Mouse (Mus musculus): Measurements from ENCODE around the gene Ccdc40. TPM values are rescaled to one million over a fixed set of nuclear protein-coding genes. Genes with fewer than 3 reads are reported as not detected.
"Not testable (repeated sequence)": the region's sequence is repeated elsewhere in the genome, so short reads cannot be mapped to it uniquely, and the experiment has no call there.

Gene Ccdc40
- polyA plus RNA-seq, 1 experiment from 2014 or later: 5.1 TPM

- peaks cover 9% of the 10 kb centered on the region; the same call in 1 of the 2 replicates for H3K36me3 ChIP-seq (ENCODE audit: insufficient read depth, low read length)
- peak overlapping the region; percentile 60 for H3K4me3 ChIP-seq (ENCODE audit: low read length)
- no peaks in the 10 kb centered on the region for H3K27me3 ChIP-seq (ENCODE audit: insufficient read depth, low read length)
- H3K9me3 ChIP-seq (ENCODE audit: low read length): no peaks in the 10 kb centered on the region
- peak; percentile 3; the same call in 1 of the 2 replicates for ATAC-seq (ENCODE audit: low FRiP score, low TSS enrichment)
- WGBS: 75% methylated on average over 16 of the region's 16 CpGs
- peaks cover 13% of the 10 kb centered on the region for H3K4me1 ChIP-seq (ENCODE audit: insufficient read depth, low read length)
- H3K4me2 ChIP-seq (replicated peaks; ENCODE audit: low read depth, low read length): peak overlapping the region; percentile 96
- H3K27ac ChIP-seq (ENCODE audit: low read length): peak overlapping the region; percentile 13; the same call in 1 of the 2 replicates
- peak overlapping the region; percentile 74 for H3K9ac ChIP-seq (replicated peaks; ENCODE audit: low read length)
These were observed 40.3 kb downstream of the Ccdc40 start for GRCm38 (mm10) chr11:119268557-119269195.

- 71% methylated on average over 3 of the region's 3 CpGs for WGBS
- peaks cover 28% of the 10 kb centered on the region; the same call in 1 of the 2 replicates for H3K36me3 ChIP-seq (ENCODE audit: insufficient read depth, low read length)
- not testable (repeated sequence) for ATAC-seq (ENCODE audit: low FRiP score, low TSS enrichment); H3K27ac ChIP-seq (ENCODE audit: low read length); H3K9ac ChIP-seq (replicated peaks; ENCODE audit: low read length); H3K4me2 ChIP-seq (replicated peaks; ENCODE audit: low read depth, low read length); H3K4me3 ChIP-seq (ENCODE audit: low read length); H3K9me3 ChIP-seq (ENCODE audit: low read length); H3K4me1 ChIP-seq (ENCODE audit: insufficient read depth, low read length); H3K27me3 ChIP-seq (ENCODE audit: insufficient read depth, low read length)
These were observed 44.1 kb downstream of the Ccdc40 start for GRCm38 (mm10) chr11:119272492-119272891.

- no peak overlapping the region for H3K27ac ChIP-seq (ENCODE audit: low read length)
- H3K4me2 ChIP-seq (replicated peaks; ENCODE audit: low read depth, low read length): no peak overlapping the region
- H3K9me3 ChIP-seq (ENCODE audit: low read length): no peaks in the 10 kb centered on the region
- no peaks in the 10 kb centered on the region for H3K27me3 ChIP-seq (ENCODE audit: insufficient read depth, low read length)
- H3K4me3 ChIP-seq (ENCODE audit: low read length): no peak overlapping the region
- peaks cover 28% of the 10 kb centered on the region; the same call in 1 of the 2 replicates for H3K36me3 ChIP-seq (ENCODE audit: insufficient read depth, low read length)
- H3K9ac ChIP-seq (replicated peaks; ENCODE audit: low read length): no peak overlapping the region
- no peak for ATAC-seq (ENCODE audit: low FRiP score, low TSS enrichment)
- 87% methylated on average over 8 of the region's 8 CpGs for WGBS
- peaks cover 4% of the 10 kb centered on the region for H3K4me1 ChIP-seq (ENCODE audit: insufficient read depth, low read length)
These were observed 45.0 kb downstream of the Ccdc40 start for GRCm38 (mm10) chr11:119273186-119273930.

- Histone ChIP-seq H3K4me2 (replicated peaks; ENCODE audit: low read depth, low read length) (no peak overlapping the region), H3K9me3 (ENCODE audit: low read length) (no peaks in the 10 kb centered on the region), H3K4me3 (ENCODE audit: low read length) (no peak overlapping the region), H3K4me1 (ENCODE audit: insufficient read depth, low read length) (no peaks in the 10 kb centered on the region), H3K9ac (replicated peaks; ENCODE audit: low read length) (no peak overlapping the region), H3K27ac (ENCODE audit: low read length) (no peak overlapping the region), H3K36me3 (ENCODE audit: insufficient read depth, low read length) (peaks cover 19% of the 10 kb centered on the region; the same call in 1 of the 2 replicates), H3K27me3 (ENCODE audit: insufficient read depth, low read length) (no peaks in the 10 kb centered on the region)
- 83% methylated on average over 15 of the region's 15 CpGs for WGBS
- no peak for ATAC-seq (ENCODE audit: low FRiP score, low TSS enrichment)
These were observed 52.7 kb downstream of the Ccdc40 start for GRCm38 (mm10) chr11:119281030-119281429.

DNA sequence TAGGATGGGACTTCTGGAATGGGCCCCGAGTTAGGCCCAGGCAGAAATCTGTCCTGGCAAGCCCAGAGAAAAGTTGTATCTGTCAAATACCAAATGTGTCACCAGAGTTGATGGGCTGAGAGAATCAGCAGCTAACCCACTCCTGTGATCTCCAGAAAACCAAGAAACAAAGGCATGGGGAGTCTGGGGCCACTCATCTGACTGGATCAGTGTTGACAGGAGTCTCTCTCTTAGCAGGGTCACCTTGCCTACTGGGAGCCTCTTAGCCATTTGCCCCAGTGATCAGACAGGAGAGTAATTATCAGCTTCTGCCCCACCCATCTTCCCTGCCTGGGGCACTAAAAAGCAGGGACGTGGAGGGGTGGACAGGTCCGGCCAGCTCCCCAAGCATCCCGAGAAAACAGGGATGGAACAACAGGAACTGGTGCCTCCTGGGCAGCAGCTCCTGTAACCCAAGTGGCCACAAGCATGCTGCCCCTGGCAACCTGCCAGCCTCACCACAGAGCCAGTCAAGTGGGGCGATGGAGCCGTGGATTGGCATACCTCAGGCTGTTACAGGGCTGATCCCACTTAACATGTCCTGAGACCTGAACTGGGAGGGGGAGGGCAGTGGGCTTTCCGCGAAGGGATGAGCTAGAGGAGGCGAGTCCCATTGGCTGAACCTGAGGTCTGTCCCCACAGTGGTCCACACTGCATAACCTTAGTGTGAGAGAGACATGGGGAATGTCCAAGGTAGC is 57.6 kb downstream of the Ccdc40 start:
- no peak for ATAC-seq (ENCODE audit: low FRiP score, low TSS enrichment)
- Histone ChIP-seq H3K9ac (replicated peaks; ENCODE audit: low read length) (0 out of 2 replicates have a peak overlapping the region, but pooled peaks have one; percentile 16), H3K36me3 (ENCODE audit: insufficient read depth, low read length) (peaks cover 63% of the 10 kb centered on the region), H3K4me1 (ENCODE audit: insufficient read depth, low read length) (no peaks in the 10 kb centered on the region), H3K9me3 (ENCODE audit: low read length) (no peaks in the 10 kb centered on the region), H3K4me3 (ENCODE audit: low read length) (no peak overlapping the region), H3K4me2 (replicated peaks; ENCODE audit: low read depth, low read length) (no peak overlapping the region), H3K27ac (ENCODE audit: low read length) (no peak overlapping the region), H3K27me3 (ENCODE audit: insufficient read depth, low read length) (no peaks in the 10 kb centered on the region)
- WGBS: 55% methylated on average over 9 of the region's 9 CpGs

DNA sequence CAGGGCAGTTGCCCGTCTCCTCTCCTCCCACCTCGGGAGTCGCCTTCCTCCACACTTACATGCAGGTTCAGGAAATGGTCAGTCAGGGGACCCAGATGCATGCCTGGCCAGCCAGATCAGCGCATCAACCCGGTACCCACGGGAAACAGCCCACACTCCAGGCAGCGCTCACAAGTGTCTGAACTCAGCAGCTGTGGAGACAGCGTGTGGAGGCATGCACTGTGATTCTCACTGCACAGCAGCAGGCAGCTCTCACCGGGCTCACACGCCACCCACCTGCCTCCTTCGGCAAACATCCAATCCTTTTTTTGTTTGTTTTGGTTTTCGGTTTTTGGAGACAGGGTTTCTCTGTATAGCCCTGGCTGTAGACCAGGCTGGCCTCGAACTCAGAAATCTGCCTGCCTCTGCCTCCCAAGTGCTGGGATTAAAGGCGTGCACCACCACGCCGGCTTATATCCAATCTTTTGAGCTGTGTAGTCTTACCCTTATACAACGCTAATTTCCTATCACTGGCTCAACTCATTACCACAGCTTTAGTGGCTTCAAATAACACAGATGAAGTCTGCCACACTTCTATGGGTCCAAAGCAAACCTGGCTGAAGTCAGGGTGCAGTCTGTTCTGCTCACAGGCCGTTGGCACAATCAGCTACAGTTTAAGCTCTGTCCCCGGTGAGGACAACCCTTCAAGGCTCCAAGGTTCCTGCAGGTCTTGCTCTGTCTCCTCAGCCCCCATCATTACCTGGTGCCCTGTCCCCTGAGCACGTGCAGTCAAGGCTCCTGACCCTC is 59.0 kb downstream of the Ccdc40 start:
- no peak overlapping the region for H3K4me3 ChIP-seq (ENCODE audit: low read length)
- no peaks in the 10 kb centered on the region for H3K4me1 ChIP-seq (ENCODE audit: insufficient read depth, low read length)
- H3K9ac ChIP-seq (replicated peaks; ENCODE audit: low read length): no peak overlapping the region
- no peak for ATAC-seq (ENCODE audit: low FRiP score, low TSS enrichment)
- WGBS: 84% methylated on average over 20 of the region's 20 CpGs
- H3K9me3 ChIP-seq (ENCODE audit: low read length): no peaks in the 10 kb centered on the region
- H3K36me3 ChIP-seq (ENCODE audit: insufficient read depth, low read length): peaks cover 76% of the 10 kb centered on the region
- H3K4me2 ChIP-seq (replicated peaks; ENCODE audit: low read depth, low read length): no peak overlapping the region
- H3K27me3 ChIP-seq (ENCODE audit: insufficient read depth, low read length): no peaks in the 10 kb centered on the region
- H3K27ac ChIP-seq (ENCODE audit: low read length): no peak overlapping the region

- not testable (repeated sequence) for H3K9ac ChIP-seq (replicated peaks; ENCODE audit: low read length); H3K27ac ChIP-seq (ENCODE audit: low read length); H3K4me2 ChIP-seq (replicated peaks; ENCODE audit: low read depth, low read length); H3K27me3 ChIP-seq (ENCODE audit: insufficient read depth, low read length); ATAC-seq (ENCODE audit: low FRiP score, low TSS enrichment); H3K4me1 ChIP-seq (ENCODE audit: insufficient read depth, low read length); H3K4me3 ChIP-seq (ENCODE audit: low read length); H3K9me3 ChIP-seq (ENCODE audit: low read length)
- 90% methylated on average over 8 of the region's 8 CpGs for whole genome bisulfite sequencing
- H3K36me3 ChIP-seq (ENCODE audit: insufficient read depth, low read length): peaks cover 93% of the 10 kb centered on the region
These were observed 64.5 kb downstream of the Ccdc40 start for GRCm38 (mm10) chr11:119292861-119293260.

DNA sequence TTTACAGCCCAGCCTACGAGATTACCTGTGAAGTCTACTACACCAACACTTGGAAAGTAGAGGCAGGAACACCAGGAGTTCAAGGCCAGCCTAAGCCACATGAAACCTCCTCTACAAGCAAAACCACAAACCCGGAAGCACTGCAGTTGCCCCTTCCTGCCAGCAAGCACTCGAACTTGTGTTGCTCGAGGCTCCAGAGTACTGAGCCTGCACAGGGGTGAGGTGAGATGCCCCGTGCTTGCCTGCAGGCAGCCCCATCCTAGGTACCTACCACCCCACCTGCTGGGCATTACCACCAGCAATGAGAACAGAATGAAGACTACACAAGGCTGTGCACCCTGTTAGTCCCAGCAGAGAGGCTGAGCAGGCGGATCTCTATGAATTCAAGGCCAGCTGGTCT is 69.6 kb downstream of the Ccdc40 start:
- no peak overlapping the region for H3K4me3 ChIP-seq (ENCODE audit: low read length)
- H3K4me2 ChIP-seq (replicated peaks; ENCODE audit: low read depth, low read length): peak overlapping the region; percentile 89; the same call in 1 of the 2 replicates
- no peaks in the 10 kb centered on the region for H3K27me3 ChIP-seq (ENCODE audit: insufficient read depth, low read length)
- no peaks in the 10 kb centered on the region for H3K9me3 ChIP-seq (ENCODE audit: low read length)
- ATAC-seq (ENCODE audit: low FRiP score, low TSS enrichment): no peak
- no peak overlapping the region for H3K9ac ChIP-seq (replicated peaks; ENCODE audit: low read length)
- H3K27ac ChIP-seq (ENCODE audit: low read length): no peak overlapping the region
- peaks cover 48% of the 10 kb centered on the region for H3K36me3 ChIP-seq (ENCODE audit: insufficient read depth, low read length)
- 75% methylated on average over 6 of the region's 6 CpGs for WGBS
- H3K4me1 ChIP-seq (ENCODE audit: insufficient read depth, low read length): peaks cover 17% of the 10 kb centered on the region

- no peak for ATAC-seq (ENCODE audit: low FRiP score, low TSS enrichment)
- no peaks in the 10 kb centered on the region for H3K9me3 ChIP-seq (ENCODE audit: low read length)
- H3K27me3 ChIP-seq (ENCODE audit: insufficient read depth, low read length): no peaks in the 10 kb centered on the region
- peak overlapping the region; percentile 92 for H3K4me3 ChIP-seq (ENCODE audit: low read length)
- WGBS: 5% methylated on average over 7 of the region's 7 CpGs
- peak overlapping the region; percentile 94 for H3K9ac ChIP-seq (replicated peaks; ENCODE audit: low read length)
- H3K4me2 ChIP-seq (replicated peaks; ENCODE audit: low read depth, low read length): peak overlapping the region; percentile 89
- peaks cover 39% of the 10 kb centered on the region for H3K36me3 ChIP-seq (ENCODE audit: insufficient read depth, low read length)
- H3K4me1 ChIP-seq (ENCODE audit: insufficient read depth, low read length): peaks cover 17% of the 10 kb centered on the region
- peak overlapping the region; percentile 83; the same call in 1 of the 2 replicates for H3K27ac ChIP-seq (ENCODE audit: low read length)
These were observed 70.5 kb downstream of the Ccdc40 start for GRCm38 (mm10) chr11:119298917-119299316.
